Mouse (Mus musculus) stomach, embryonic 15.5 days (tissue): Measurements from ENCODE around the gene Chn2. TPM values are rescaled to one million over a fixed set of nuclear protein-coding genes. Genes with fewer than 3 reads are reported as not detected.

Source experiments
- ATAC-seq: fragments of 200-750 bp; cut with Nextera tagmentation; 2 replicates; pipeline ENCODE4 v1.8.0; 2017; ENCODE audit warnings: low read depth, moderate number of reproducible peaks, moderate TSS enrichment; ENCODE audit not compliant: insufficient read depth, low FRiP score
- H3K27ac ChIP-seq: fragments of 300-500 bp; sonication (generic); 2 replicates; pipeline ENCODE4 v1.5.1; 2015; ENCODE audit warnings: mild to moderate bottlenecking, inconsistent platforms
- H3K27me3 ChIP-seq: fragments of 300-500 bp; sonication (generic); replicated peaks from 2 replicates; pipeline ENCODE4 v1.6.1; 2015; ENCODE audit warnings: inconsistent platforms
- H3K36me3 ChIP-seq: fragments of 300-500 bp; sonication (generic); 2 replicates; pipeline ENCODE4 v1.6.1; 2015; ENCODE audit warnings: inconsistent platforms
- H3K4me1 ChIP-seq: fragments of 300-500 bp; sonication (generic); 2 replicates; pipeline ENCODE4 v1.6.1; 2015; ENCODE audit warnings: inconsistent platforms
- H3K4me2 ChIP-seq: fragments of 300-500 bp; sonication (generic); 2 replicates; pipeline ENCODE4 v1.6.1; 2015; ENCODE audit warnings: mild to moderate bottlenecking, inconsistent platforms
- H3K4me3 ChIP-seq: fragments of 300-500 bp; sonication (generic); replicated peaks from 2 replicates; pipeline ENCODE4 v1.5.1; 2015; ENCODE audit warnings: inconsistent platforms
- H3K9ac ChIP-seq: fragments of 300-500 bp; sonication (generic); 2 replicates; pipeline ENCODE4 v1.6.1; 2015; ENCODE audit warnings: inconsistent platforms
- H3K9me3 ChIP-seq: fragments of 300-500 bp; sonication (generic); 2 replicates; pipeline ENCODE4 v1.6.1; 2016; ENCODE audit warnings: inconsistent platforms
- WGBS: fragments of 180-500 bp; shearing (Covaris S2); methylation state at CpG from one replicate; pipeline ENCODE4 v1.1.7; 2015; 5-methylcytosine and 5-hydroxymethylcytosine counted together
- polyA plus RNA-seq: library from polyadenylated mRNA; unstranded; fragments of >200 nt; fragmentation: Nextera tagmentation; extraction: Ambion mirVana; gene quantifications from 2 replicates; pipeline ENCODE4 v1.2.1, GENCODE M21; 2015

Gene Chn2
- polyA plus RNA-seq, 1 experiment from 2014 or later = 15.6 TPM

GRCm38 (mm10) chr6:54193631-54194305 lies 154.4 kb downstream of the Chn2 start:
- Histone ChIP-seq H3K4me2 (no peak overlapping the region), H3K9ac (no peak overlapping the region), H3K27ac (no peak overlapping the region), H3K36me3 (no peaks in the 10 kb centered on the region), H3K9me3 (no peaks in the 10 kb centered on the region), H3K27me3 (no peaks in the 10 kb centered on the region), H3K4me3 (no peak overlapping the region), H3K4me1 (no peaks in the 10 kb centered on the region)
- WGBS = 76% methylated on average over 7 of the region's 7 CpGs
- no peak for ATAC-seq

- Histone ChIP-seq H3K9me3 (no peaks in the 10 kb centered on the region), H3K9ac (no peak overlapping the region)
- ATAC-seq = no peak
Measured at GRCm38 (mm10) chr6:54197821-54198412, 158.6 kb downstream of the Chn2 start.

GRCm38 (mm10) chr6:54199516-54199915 lies 160.2 kb downstream of the Chn2 start:
- H3K9ac ChIP-seq = no peak overlapping the region
- H3K4me1 ChIP-seq = 0 out of 2 replicates have a peak, but pooled peaks cover 5% of the 10 kb centered on the region
- H3K27ac ChIP-seq = no peak overlapping the region
- no peaks in the 10 kb centered on the region for H3K9me3 ChIP-seq
- H3K4me3 ChIP-seq = no peak overlapping the region
- WGBS = 39% methylated on average over 4 of the region's 4 CpGs
- H3K36me3 ChIP-seq = no peaks in the 10 kb centered on the region
- H3K27me3 ChIP-seq = no peaks in the 10 kb centered on the region
- no peak overlapping the region for H3K4me2 ChIP-seq
- ATAC-seq = peak; percentile 87

More at GRCm38 (mm10) chr6:54197821-54198412, 158.6 kb downstream of the Chn2 start:
- no peak overlapping the region for H3K27ac ChIP-seq
- no peaks in the 10 kb centered on the region for H3K27me3 ChIP-seq
- WGBS = 91% methylated on average over 5 of the region's 5 CpGs
- H3K4me3 ChIP-seq = no peak overlapping the region
- H3K4me1 ChIP-seq = 0 out of 2 replicates have a peak, but pooled peaks cover 3% of the 10 kb centered on the region
- H3K4me2 ChIP-seq = no peak overlapping the region
- H3K36me3 ChIP-seq = no peaks in the 10 kb centered on the region

- no peak for ATAC-seq
- Histone ChIP-seq H3K4me3 (no peak overlapping the region), H3K9ac (no peak overlapping the region), H3K9me3 (no peaks in the 10 kb centered on the region), H3K27me3 (no peaks in the 10 kb centered on the region), H3K27ac (no peak overlapping the region), H3K36me3 (no peaks in the 10 kb centered on the region), H3K4me1 (0 out of 2 replicates have a peak, but pooled peaks cover 5% of the 10 kb centered on the region), H3K4me2 (no peak overlapping the region)
- 80% methylated on average over 11 of the region's 11 CpGs for WGBS
Measured at GRCm38 (mm10) chr6:54200031-54200722, 160.8 kb downstream of the Chn2 start.

GRCm38 (mm10) chr6:54202311-54203020 lies 163.1 kb downstream of the Chn2 start:
- Histone ChIP-seq H3K36me3 (no peaks in the 10 kb centered on the region), H3K4me1 (0 out of 2 replicates have a peak, but pooled peaks cover 5% of the 10 kb centered on the region), H3K4me3 (no peak overlapping the region), H3K9me3 (no peaks in the 10 kb centered on the region), H3K9ac (no peak overlapping the region), H3K27me3 (no peaks in the 10 kb centered on the region), H3K27ac (no peak overlapping the region), H3K4me2 (no peak overlapping the region)
- peak; percentile 19; the same call in 1 of the 2 replicates for ATAC-seq
- 66% methylated on average over 7 of the region's 7 CpGs for WGBS

- no peaks in the 10 kb centered on the region for H3K27me3 ChIP-seq
- H3K9me3 ChIP-seq = no peaks in the 10 kb centered on the region
- 0 out of 2 replicates have a peak, but pooled peaks cover 5% of the 10 kb centered on the region for H3K4me1 ChIP-seq
- no peak overlapping the region for H3K9ac ChIP-seq
- H3K36me3 ChIP-seq = no peaks in the 10 kb centered on the region
- WGBS = 71% methylated on average over 2 of the region's 2 CpGs
- no peak overlapping the region for H3K4me2 ChIP-seq
- ATAC-seq = no peak
- no peak overlapping the region for H3K4me3 ChIP-seq
- H3K27ac ChIP-seq = no peak overlapping the region
Measured at GRCm38 (mm10) chr6:54203316-54203715, 164.0 kb downstream of the Chn2 start.

GRCm38 (mm10) chr6:54203926-54204325 lies 164.6 kb downstream of the Chn2 start:
- WGBS = 85% methylated on average over 6 of the region's 6 CpGs
- H3K9me3 ChIP-seq = no peaks in the 10 kb centered on the region
- H3K4me1 ChIP-seq = 0 out of 2 replicates have a peak, but pooled peaks cover 5% of the 10 kb centered on the region
- H3K9ac ChIP-seq = no peak overlapping the region
- no peak overlapping the region for H3K4me3 ChIP-seq
- no peaks in the 10 kb centered on the region for H3K27me3 ChIP-seq
- no peak for ATAC-seq
- no peak overlapping the region for H3K27ac ChIP-seq
- H3K4me2 ChIP-seq = no peak overlapping the region
- H3K36me3 ChIP-seq = no peaks in the 10 kb centered on the region

- H3K27me3 ChIP-seq = no peaks in the 10 kb centered on the region
- WGBS = 55% methylated on average over 2 of the region's 2 CpGs
- 0 out of 2 replicates have a peak, but pooled peaks cover 5% of the 10 kb centered on the region for H3K4me1 ChIP-seq
- ATAC-seq = peak; percentile 39; the same call in 1 of the 2 replicates
- no peak overlapping the region for H3K4me2 ChIP-seq
- H3K36me3 ChIP-seq = no peaks in the 10 kb centered on the region
- no peak overlapping the region for H3K4me3 ChIP-seq
- H3K9ac ChIP-seq = no peak overlapping the region
- H3K9me3 ChIP-seq = no peaks in the 10 kb centered on the region
- no peak overlapping the region for H3K27ac ChIP-seq
Measured at GRCm38 (mm10) chr6:54204931-54205330, 165.6 kb downstream of the Chn2 start.

- H3K9ac ChIP-seq = no peak overlapping the region
- H3K4me3 ChIP-seq = no peak overlapping the region
- ATAC-seq = no peak
- no peak overlapping the region for H3K4me2 ChIP-seq
- no peaks in the 10 kb centered on the region for H3K9me3 ChIP-seq
- H3K27ac ChIP-seq = no peak overlapping the region
- WGBS = 78% methylated on average over 5 of the region's 5 CpGs
- no peaks in the 10 kb centered on the region for H3K36me3 ChIP-seq
- H3K4me1 ChIP-seq = 0 out of 2 replicates have a peak, but pooled peaks cover 5% of the 10 kb centered on the region
- no peaks in the 10 kb centered on the region for H3K27me3 ChIP-seq
Measured at GRCm38 (mm10) chr6:54205471-54205870, 166.1 kb downstream of the Chn2 start.

GRCm38 (mm10) chr6:54206221-54206738 lies 166.9 kb downstream of the Chn2 start:
- Histone ChIP-seq H3K4me2 (no peak overlapping the region), H3K9me3 (no peaks in the 10 kb centered on the region), H3K27ac (no peak overlapping the region), H3K36me3 (no peaks in the 10 kb centered on the region), H3K4me1 (0 out of 2 replicates have a peak, but pooled peaks cover 5% of the 10 kb centered on the region), H3K9ac (no peak overlapping the region), H3K27me3 (no peaks in the 10 kb centered on the region), H3K4me3 (no peak overlapping the region)
- 42% methylated on average over 6 of the region's 6 CpGs for WGBS
- ATAC-seq = no peak

- no peaks in the 10 kb centered on the region for H3K4me1 ChIP-seq
- 87% methylated on average over 8 of the region's 8 CpGs for WGBS
Measured at GRCm38 (mm10) chr6:54208786-54209185, 169.4 kb downstream of the Chn2 start.

More at GRCm38 (mm10) chr6:54208786-54209185, 169.4 kb downstream of the Chn2 start:
- H3K9ac ChIP-seq = no peak overlapping the region
- H3K36me3 ChIP-seq = no peaks in the 10 kb centered on the region
- H3K4me3 ChIP-seq = no peak overlapping the region
- no peak overlapping the region for H3K27ac ChIP-seq
- no peaks in the 10 kb centered on the region for H3K27me3 ChIP-seq
- H3K4me2 ChIP-seq = no peak overlapping the region
- no peak for ATAC-seq
- no peaks in the 10 kb centered on the region for H3K9me3 ChIP-seq
